Mouse (Mus musculus) neutrophil, adult 5-6 weeks (primary cell): ENCODE measurements at regions not wholly inside any gene's neighbourhood (a gene's known extent, or its start where the extent isn't known, plus 50 kb on each side); places are given as distances from the start of the nearest gene placed in this dataset.

Source experiments
- ATAC-seq: fragments of 151-379, 151-347 bp; 2 replicates; pipeline ENCODE4 v1.8.0; 2017; ENCODE audit warnings: mild to moderate bottlenecking, moderate TSS enrichment; ENCODE audit not compliant: insufficient number of reproducible peaks, poor library complexity, low FRiP score, severe bottlenecking; ENCODE audit errors: extremely low read depth

DNA sequence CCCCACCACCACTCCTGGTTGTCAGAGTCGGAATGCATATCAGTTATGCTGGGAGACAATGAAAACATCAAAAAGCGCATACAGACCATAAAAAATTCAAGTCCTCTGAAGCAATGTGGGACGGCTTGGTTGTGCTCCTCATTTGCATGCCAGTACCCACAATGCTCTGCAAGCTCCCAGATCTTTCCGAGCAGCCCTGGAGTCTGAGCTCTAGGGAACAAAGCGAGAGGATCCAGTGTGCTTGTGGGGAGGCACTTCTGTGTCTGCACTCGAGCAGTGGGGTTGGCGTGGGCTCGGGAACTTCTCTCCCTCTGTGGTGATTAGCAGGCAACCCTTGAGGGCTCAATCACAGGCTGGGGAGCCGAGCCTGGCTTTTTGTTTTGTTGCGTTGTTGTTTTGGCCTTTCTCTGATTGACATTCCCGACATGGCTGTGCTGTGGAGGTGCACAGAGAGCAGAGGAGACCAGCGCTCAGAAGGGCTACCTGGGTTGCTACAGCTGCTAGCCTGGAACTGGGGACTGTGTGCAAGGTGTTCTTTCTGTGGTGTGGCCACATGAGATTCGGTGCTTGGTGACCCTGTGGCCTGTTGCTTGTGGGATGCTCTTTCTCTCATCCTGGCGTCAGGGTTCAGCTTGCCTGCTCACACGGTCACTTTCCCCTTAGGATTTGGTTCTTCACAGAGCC is 66.1 kb upstream of the Habp2 start:
- no peak for ATAC-seq

DNA sequence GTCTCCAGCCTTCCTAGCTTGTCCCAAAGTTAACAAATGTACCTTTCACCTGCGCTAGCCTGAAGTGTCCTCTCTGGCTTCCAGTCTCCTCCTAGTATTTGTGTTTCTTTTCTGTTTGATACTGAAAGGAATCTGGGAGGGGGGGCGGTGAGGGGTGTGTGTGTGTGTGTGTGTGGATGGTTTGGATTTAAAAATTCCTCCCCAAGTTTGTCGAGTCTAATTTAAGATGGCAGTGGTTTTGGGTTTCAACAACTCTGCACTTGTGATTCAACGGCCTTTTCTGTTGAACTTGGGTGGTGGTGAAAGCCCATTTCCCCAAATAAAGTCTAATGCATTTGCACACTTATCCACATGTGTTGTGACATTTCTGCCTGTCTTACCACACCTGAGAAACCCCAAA is 64.4 kb upstream of the Habp2 start:
- ATAC-seq: no peak

DNA sequence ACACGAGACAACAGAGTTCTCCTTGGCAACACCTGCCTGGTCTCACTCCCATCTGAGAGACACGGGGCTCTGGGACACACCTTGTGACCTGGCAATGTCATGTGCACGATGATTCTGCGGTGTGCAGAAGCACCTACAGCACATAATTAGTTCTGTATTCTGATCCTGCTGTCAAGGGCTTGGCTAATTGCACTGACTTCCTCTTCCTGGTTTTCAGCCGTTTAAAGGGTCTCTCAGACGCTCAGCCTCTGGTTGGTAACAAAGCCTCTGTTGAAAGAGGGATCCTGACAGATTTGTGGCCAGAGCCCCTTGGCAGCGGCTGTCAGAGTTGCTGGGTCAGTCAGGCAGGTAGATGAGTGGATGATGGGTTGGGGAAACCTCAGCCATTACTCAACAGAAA is 61.9 kb upstream of the Habp2 start:
- no peak for ATAC-seq

DNA sequence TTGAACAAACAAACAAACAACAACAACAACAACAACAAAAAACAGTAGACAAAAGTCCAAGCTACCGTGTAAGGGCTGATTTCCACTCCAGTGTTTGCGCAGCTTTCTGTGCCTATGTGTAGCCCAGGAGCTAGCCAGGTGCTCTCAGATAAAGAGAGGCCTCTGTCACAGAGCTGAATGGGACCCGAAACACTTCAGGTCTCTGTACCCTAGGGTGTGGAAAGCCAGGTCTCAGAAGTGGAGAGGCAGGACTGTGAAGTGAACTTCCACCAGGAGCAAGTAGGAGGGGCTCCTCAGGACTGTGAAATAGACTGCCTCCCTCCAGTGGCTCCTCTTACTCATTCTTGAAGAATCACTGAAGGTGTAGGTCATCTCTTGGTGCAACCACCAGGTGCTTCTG is 61.4 kb upstream of the Habp2 start:
- no peak for ATAC-seq

DNA sequence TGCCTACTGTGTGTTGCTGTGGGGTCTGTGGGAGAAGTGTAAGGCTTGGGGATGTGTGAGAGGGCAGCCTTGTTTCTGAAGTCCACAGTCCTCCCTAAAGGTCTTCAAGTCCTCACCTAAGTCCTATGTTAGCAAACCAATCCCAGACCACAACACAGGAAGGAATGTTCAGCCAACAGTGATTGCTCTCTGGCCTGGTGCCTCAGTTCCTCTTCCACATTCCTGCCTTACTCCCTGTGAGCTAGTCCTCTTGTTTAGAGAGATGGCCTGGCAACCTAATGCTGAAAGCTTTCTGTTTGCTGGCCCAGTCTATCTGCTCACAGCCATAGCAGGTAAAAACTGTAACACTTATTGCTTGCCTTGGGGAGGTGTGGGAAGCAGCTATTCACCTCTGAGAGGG is 58.4 kb upstream of the Habp2 start:
- no peak for ATAC-seq

DNA sequence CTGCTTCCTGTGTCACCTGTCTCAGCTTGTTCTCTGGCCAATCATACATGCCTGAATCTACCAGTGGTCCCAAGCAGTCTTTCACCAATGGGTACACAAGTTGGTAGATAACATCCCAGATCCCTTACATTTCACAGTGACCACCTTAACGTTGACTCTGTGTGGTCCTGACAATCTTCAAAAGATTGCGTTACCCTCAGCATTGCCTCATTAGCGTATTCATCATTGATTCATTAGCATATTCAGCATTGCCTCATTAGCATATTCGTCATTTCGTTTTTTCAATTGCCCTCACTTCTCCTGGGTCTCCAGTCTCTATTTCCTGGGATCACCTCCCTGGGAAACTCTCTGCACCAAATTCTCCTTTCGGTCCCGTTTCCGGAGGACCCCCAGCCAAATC is 55.5 kb upstream of the Habp2 start:
- ATAC-seq: no peak

DNA sequence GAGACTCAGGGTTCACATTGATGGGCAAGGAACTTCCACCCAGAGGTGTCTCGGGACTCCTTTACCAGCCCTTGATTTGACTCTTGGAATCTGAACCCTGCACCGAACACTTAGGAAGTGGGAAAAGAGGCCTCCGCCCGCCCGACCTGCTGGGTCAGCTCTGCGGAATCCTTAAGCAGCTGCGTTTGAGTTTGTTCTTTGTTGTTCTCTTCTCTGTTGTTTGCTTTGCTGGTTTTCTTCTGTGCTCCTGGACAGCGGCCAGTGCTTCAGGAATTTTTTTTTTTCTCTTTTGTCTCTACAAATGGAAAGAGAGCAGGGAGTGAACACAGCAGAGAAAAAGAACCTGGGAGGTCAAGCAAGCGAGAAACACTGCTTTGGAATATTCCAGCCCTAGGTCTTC is 55.1 kb upstream of the Habp2 start:
- ATAC-seq: no peak

DNA sequence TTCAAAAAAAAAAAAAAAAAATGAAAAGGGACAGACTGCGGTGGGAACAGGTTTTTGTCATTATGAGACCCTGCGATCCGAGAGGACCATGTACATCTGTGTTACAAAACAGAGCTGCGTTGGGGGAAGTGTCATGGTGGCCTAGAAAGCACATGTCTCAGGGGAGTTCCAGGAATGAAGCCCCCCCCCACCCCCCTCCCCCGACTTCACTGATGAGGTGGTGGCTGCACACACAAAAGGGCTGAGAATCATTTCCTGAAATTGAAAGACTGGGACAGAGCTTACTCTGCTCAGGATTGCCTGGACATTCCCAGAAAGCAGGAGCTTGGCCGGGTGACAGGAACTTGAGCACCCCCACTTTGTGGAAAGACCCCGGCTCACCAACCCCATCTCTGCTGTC is 54.7 kb upstream of the Habp2 start:
- ATAC-seq: no peak

DNA sequence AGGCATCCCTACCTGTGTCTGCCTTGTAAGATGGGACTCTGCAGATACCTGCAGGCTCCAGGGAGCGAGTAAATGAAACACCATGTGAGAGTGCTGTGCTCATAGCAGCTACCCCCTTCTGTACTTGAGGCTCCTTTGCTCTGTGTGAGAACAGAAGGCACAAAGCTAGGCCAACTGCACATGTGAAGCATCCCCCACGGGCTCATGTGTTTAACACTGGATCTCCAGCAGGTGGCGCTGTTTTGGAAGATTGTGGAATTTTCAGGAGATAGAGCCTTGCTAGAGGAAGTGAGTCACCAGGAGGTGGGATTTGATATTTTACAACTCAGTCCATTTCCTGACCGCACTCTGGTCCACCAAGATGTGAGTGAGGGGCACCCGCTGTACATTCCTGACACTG is 54.0 kb upstream of the Habp2 start:
- ATAC-seq: no peak

DNA sequence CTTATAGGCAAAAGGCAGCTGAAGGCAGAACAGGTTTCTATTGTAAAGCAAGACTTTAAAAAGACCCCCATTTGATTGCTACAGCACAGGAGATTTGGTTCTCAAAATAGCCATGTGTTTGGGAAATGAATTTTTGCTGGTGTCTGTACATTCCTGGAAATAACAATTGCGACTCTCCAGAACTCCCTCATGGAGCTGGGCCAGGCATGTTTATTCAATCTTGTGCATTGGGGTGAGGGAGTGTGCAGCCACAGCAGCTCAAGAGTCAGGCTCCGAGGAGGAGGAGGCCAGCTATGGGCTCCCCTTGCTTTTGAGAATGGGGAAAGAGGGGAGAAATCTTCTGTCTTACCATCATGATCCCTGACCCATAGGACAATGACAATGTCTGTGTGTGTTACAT is 51.9 kb upstream of the Habp2 start:
- no peak for ATAC-seq
